Mouse (Mus musculus) heart, embryonic 11.5 days (tissue): Measurements from ENCODE around the gene Tk1. TPM values are rescaled to one million over a fixed set of nuclear protein-coding genes. Genes with fewer than 3 reads are reported as not detected.
A peak's percentile ranks its signal among the peaks of the same experiment; 100 is the strongest.

Experiments used
- ATAC-seq: fragments of 200-750 bp; cut with Nextera tagmentation; replicated peaks from 2 replicates; pipeline ENCODE4 v1.8.0; 2017; ENCODE audit warnings: moderate library complexity; ENCODE audit not compliant: insufficient number of reproducible peaks, low FRiP score, low TSS enrichment
- H3K27ac ChIP-seq: fragments of 300-500 bp; sonication (generic); 2 replicates; pipeline ENCODE4 v1.5.1; 2014; ENCODE audit warnings: mild to moderate bottlenecking, low read depth, low read length
- H3K27me3 ChIP-seq: fragments of 300-500 bp; sonication (generic); 2 replicates; pipeline ENCODE4 v1.6.1; 2014; ENCODE audit warnings: mild to moderate bottlenecking, low read length, mixed read lengths; ENCODE audit not compliant: control insufficient read depth, insufficient read depth
- H3K36me3 ChIP-seq: fragments of 300-500 bp; sonication (generic); 2 replicates; pipeline ENCODE4 v1.6.1; 2014; ENCODE audit warnings: mild to moderate bottlenecking, low read length, moderate library complexity, mixed read lengths; ENCODE audit not compliant: control insufficient read depth, insufficient read depth
- H3K4me1 ChIP-seq: fragments of 300-500 bp; sonication (generic); 2 replicates; pipeline ENCODE4 v1.6.1; 2014; ENCODE audit warnings: low read length; ENCODE audit not compliant: control insufficient read depth, insufficient read depth
- H3K4me2 ChIP-seq: fragments of 300-500 bp; sonication (generic); 2 replicates; pipeline ENCODE4 v1.6.1; 2014; ENCODE audit warnings: mild to moderate bottlenecking, moderate library complexity
- H3K4me3 ChIP-seq: fragments of 300-500 bp; sonication (generic); 2 replicates; pipeline ENCODE4 v1.5.1; 2014; ENCODE audit warnings: low read depth, low read length
- H3K9ac ChIP-seq: fragments of 300-500 bp; sonication (generic); 2 replicates; pipeline ENCODE4 v1.6.1; 2014; ENCODE audit warnings: mild to moderate bottlenecking, low read depth, low read length, moderate library complexity
- H3K9me3 ChIP-seq: fragments of 300-500 bp; sonication (generic); replicated peaks from 2 replicates; pipeline ENCODE4 v1.6.1; 2016; ENCODE audit warnings: low read length; ENCODE audit not compliant: control insufficient read depth
- WGBS: fragments of 180-500 bp; shearing (Covaris S2); extraction: QIAGEN DNeasy Blood & Tissue Kit; methylation state at CpG from one replicate; pipeline ENCODE4 v1.1.7; 2014; ENCODE audit not compliant: insufficient replicate concordance; 5-methylcytosine and 5-hydroxymethylcytosine counted together
- polyA plus RNA-seq: library from polyadenylated mRNA; unstranded; fragments of >200 nt; fragmentation: Nextera tagmentation; extraction: Ambion mirVana; gene quantifications from 2 replicates; pipeline ENCODE4 v1.2.1, GENCODE M21; 2014

Gene Tk1
- polyA plus RNA-seq: 98.5 and 101 TPM in 2 replicates

DNA sequence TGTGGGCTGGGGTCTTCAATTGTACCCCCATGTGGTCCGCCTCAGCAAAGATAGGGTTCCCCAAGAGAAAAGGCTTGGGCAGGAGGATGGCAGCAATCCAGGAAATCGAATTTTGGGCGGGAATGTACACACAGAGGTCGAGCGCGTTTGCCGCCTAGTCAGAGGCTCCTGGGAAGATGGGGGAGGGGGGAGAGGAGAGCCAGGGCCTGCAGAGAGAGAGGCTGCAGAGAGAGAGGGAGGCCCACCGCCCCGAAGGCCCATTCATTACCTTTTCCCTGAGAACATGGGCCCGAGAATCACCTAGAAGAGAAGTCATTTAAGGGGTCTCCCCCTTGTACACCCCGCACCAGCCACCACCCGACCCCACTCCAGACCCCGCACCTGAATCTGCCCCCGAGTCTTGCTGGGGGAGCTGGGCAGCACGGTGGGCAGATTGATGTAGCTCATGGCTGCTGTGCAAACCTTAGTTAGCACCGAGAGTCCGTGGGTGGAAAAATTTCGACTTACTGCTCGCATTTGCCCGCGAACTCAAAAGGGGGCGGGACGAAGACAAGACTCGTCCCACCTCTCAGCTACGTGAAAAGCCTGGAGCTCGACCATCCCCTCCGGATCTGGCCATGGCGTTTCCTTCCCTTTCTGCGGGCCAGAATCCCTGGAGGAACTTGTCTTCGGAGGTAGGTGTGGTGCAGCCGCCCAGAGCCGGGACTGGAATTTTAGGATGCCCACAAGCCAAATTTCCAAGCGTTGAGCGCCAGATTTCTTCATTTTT, at the start of gene Tk1, which contains the start of gene Afmid:
Gene Tk1, minus strand, starts transcription at position 760 of the 769 bp plus-strand sequence.
Gene Afmid, plus strand, starts transcription at position 592 of the 769 bp plus-strand sequence.
- no peaks in the 10 kb centered on the region for H3K9me3 ChIP-seq
- under 1% methylated on average over 34 of the region's 34 CpGs for WGBS
- H3K27ac ChIP-seq: peak within 1 kb of the TSS; percentile 89
- peaks cover 14% of the 10 kb centered on the region for H3K36me3 ChIP-seq
- peak within 1 kb of the TSS; percentile 86 for H3K9ac ChIP-seq
- peak within 1 kb of the TSS; percentile 65 for H3K4me3 ChIP-seq
- ATAC-seq: 0 out of 2 replicates have a peak, but pooled peaks have one; percentile 27
- H3K4me2 ChIP-seq: peak within 1 kb of the TSS; percentile 81
- peaks cover 57% of the 10 kb centered on the region for H3K4me1 ChIP-seq
- H3K27me3 ChIP-seq: no peaks in the 10 kb centered on the region

DNA sequence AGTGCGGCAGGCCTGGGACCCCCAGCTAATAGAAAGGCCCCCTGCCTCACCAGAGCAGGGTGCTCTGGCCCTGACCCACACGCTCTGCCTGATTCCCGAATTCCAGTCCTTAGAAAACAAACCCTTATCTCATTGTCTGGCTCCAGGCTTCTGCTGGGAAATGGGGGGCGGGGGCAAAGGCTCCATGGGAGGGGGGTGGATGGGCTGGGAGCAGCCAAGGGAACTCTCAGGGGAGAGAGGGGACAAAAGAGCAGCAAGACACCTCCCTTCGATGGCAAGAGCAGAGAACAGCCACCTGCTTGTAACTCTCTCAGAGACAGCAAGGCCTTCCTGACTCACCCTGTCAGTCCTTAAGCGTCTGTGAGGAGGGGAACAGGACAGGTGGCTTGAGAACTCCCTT, 49.8 kb upstream of the Tk1 start:
- H3K36me3 ChIP-seq: no peaks in the 10 kb centered on the region
- no peak overlapping the region; the same call in 1 of the 2 replicates for H3K9ac ChIP-seq
- H3K4me1 ChIP-seq: peaks cover 35% of the 10 kb centered on the region

DNA sequence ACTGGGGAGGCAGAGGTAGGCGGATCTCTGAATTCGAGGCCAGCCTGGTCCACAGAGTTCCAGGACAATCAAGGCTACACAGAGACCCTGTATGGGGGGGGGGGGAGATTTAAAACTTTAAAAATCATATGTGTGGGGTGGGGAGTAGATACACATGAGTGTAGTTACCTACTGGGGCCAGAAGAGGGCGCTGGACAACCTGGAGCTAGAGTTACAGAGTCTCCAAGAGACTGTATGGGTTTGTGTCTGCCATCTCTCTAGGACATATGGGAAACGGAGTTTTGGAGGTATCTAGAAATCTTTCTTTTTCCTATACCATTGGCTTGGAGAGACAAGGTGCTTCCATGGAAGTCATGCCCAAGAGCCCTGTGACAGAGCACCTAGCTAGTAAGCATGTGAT, 48.5 kb upstream of the Tk1 start:
- Histone ChIP-seq H3K27ac (no peak overlapping the region), H3K36me3 (no peaks in the 10 kb centered on the region), H3K9ac (no peak overlapping the region), H3K4me1 (peaks cover 35% of the 10 kb centered on the region), H3K4me3 (no peak overlapping the region), H3K4me2 (no peak overlapping the region), H3K27me3 (0 out of 2 replicates have a peak, but pooled peaks cover 1% of the 10 kb centered on the region), H3K9me3 (no peaks in the 10 kb centered on the region)
- 50% methylated on average over 4 of the region's 4 CpGs for WGBS
- no peak for ATAC-seq

More for the DNA sequence above, 49.8 kb upstream of the Tk1 start:
- 15% methylated on average over 6 of the region's 6 CpGs for WGBS
- ATAC-seq: no peak
- 0 out of 2 replicates have a peak, but pooled peaks cover 2% of the 10 kb centered on the region for H3K27me3 ChIP-seq
- H3K27ac ChIP-seq: peak overlapping the region; percentile 47; the same call in 1 of the 2 replicates
- no peaks in the 10 kb centered on the region for H3K9me3 ChIP-seq
- 0 out of 2 replicates have a peak overlapping the region, but pooled peaks have one; percentile 6 for H3K4me2 ChIP-seq
- no peak overlapping the region for H3K4me3 ChIP-seq

DNA sequence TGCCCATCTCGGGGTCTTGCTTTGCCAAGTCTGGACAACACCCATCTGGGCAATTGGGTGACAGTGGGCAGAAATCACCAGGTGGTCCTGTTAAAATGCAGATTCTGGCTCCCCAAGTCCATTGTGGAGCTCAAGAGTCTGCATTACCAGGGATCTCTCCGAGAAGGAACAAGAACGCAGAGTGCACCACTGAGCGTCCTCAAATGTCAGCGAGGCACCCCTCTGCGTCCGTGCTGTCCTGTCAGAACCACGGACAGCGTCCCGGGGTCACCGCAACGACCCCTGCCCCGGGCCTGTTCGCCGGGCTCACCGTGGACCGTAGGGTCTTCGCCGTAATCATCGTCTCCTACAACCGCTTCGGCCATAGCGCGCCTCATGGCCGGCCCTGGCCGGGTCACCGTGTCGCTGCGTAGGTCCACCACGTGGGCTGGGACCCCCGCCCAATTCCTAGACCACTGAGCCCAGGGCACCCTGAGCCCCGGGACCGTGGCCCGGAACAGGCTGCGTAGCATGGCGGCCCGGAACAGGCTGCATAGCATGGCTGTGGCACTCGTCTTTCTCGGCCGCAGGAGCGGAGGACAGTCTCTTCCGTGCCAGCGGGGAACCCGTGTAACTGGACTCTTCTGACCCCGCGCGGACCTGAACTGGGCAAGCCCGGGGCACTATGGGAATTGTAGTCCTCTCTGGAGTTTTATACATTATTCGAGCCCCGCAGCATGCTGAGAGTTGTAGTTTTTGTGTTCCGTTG, 47.1 kb upstream of the Tk1 start, which contains the start of gene Tha1:
Gene Tha1, minus strand, starts transcription at position 621 of the 748 bp plus-strand sequence.
- H3K27me3 ChIP-seq: no peaks in the 10 kb centered on the region
- peak within 1 kb of the TSS; percentile 47 for H3K9ac ChIP-seq
- no peak within 1 kb of the TSS for H3K27ac ChIP-seq
- H3K4me2 ChIP-seq: peak within 1 kb of the TSS; percentile 70
- peak within 1 kb of the TSS; percentile 49 for H3K4me3 ChIP-seq
- H3K9me3 ChIP-seq: no peaks in the 10 kb centered on the region
- WGBS: 2% methylated on average over 51 of the region's 51 CpGs
- H3K4me1 ChIP-seq: peaks cover 23% of the 10 kb centered on the region
- ATAC-seq: peak; percentile 27; the same call in 1 of the 2 replicates
- no peaks in the 10 kb centered on the region for H3K36me3 ChIP-seq

DNA sequence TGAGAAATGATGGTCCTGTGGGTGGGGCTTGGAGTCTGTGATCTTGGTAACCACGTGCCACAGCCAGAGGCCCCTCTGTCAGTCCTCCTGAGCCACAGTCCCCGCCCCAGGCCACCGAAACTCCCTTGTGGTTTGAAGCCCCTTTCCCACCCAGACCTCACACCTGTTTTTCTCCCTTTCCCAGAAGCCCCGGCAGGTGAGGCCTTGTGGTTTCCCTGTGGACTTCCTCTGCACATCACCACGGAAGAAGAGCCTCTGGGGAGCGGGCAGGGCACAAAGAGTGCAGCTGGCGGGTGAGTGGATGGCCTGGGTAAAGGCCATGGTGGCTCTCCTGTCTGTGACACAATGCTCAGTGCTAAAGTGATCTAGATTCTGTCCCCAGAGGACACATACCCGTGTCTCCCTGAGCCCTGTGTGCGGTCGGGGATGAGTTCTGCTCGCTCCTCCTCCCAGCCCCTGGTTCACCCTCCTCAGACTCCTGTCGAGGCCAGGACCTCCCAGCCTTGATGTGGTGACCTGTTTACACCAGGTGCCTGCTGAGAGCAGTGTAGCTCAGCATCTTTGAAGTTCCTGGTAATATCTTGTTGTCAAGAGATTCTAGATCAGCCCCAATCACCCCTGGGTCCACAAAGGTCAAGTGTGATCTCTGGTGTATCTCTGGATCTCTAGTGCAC, 46.2 kb upstream of the Tk1 start:
- H3K27ac ChIP-seq: no peak overlapping the region
- no peak for ATAC-seq
- H3K4me2 ChIP-seq: no peak overlapping the region; the same call in 1 of the 2 replicates
- peaks cover 17% of the 10 kb centered on the region for H3K4me1 ChIP-seq
- no peak overlapping the region for H3K9ac ChIP-seq
- no peak overlapping the region for H3K4me3 ChIP-seq
- no peaks in the 10 kb centered on the region for H3K9me3 ChIP-seq
- WGBS: 58% methylated on average over 12 of the region's 12 CpGs
- no peaks in the 10 kb centered on the region for H3K27me3 ChIP-seq
- no peaks in the 10 kb centered on the region for H3K36me3 ChIP-seq

DNA sequence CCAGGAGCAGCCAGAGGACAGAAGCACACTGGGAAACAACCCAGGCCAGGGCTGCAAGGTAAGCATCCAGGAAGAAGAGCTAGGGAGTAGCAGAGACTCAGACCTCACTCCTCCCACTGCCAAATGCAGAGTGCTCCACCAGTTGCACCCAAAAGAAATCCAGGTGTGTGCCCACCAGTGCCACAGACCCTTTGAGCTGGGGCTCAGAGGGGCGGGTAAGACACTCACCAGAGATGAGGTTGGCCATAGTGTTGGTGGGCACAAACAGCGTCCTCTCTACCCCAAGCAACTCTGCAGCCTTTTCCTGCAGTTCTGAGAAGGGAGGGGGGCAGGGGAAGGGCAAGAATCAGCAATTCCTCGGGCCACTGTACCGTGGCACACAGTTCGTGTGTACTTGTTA, 45.5 kb upstream of the Tk1 start:
- Histone ChIP-seq H3K4me2 (no peak overlapping the region), H3K27ac (no peak overlapping the region), H3K9me3 (no peaks in the 10 kb centered on the region), H3K9ac (no peak overlapping the region), H3K4me3 (no peak overlapping the region), H3K4me1 (peaks cover 17% of the 10 kb centered on the region), H3K27me3 (no peaks in the 10 kb centered on the region), H3K36me3 (no peaks in the 10 kb centered on the region)
- WGBS: 61% methylated on average over 5 of the region's 5 CpGs
- ATAC-seq: no peak

DNA sequence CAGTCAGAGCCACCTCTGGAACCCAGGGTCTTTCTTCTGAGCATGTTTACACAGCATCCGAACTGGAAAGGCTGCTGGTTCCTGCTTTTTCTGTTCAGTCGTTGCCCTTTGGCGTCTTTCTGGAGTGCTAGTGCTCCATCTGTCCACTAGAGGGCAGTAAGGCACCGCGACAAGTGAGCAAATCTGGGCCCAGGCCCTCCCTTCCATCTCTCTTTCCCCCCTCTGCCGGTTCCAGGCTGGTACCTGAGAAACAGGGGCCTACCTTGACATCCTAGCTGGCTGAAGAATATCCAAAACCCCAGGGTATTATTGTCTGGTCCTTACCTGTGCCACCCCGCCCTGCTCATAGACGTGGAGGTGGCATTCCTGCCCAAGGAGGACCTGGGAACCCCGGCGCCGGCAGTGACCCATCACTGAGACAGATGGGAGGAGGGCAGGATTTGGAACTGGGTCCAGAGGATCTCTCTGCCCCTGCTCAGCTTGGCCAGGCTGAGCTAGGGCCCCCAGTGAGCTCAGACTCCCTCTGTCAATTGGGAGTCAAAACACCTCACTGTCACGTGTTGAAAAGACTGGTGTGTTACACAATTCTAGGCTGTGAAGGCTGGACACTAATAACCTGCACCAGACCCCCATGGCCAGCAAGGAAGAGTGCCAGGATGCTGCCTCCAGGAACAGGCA, 44.9 kb upstream of the Tk1 start:
- ATAC-seq: no peak
- Histone ChIP-seq H3K4me3 (no peak overlapping the region), H3K27me3 (no peaks in the 10 kb centered on the region), H3K4me1 (peaks cover 14% of the 10 kb centered on the region), H3K9ac (no peak overlapping the region), H3K27ac (no peak overlapping the region), H3K4me2 (no peak overlapping the region), H3K36me3 (no peaks in the 10 kb centered on the region), H3K9me3 (no peaks in the 10 kb centered on the region)
- 37% methylated on average over 12 of the region's 12 CpGs for WGBS

DNA sequence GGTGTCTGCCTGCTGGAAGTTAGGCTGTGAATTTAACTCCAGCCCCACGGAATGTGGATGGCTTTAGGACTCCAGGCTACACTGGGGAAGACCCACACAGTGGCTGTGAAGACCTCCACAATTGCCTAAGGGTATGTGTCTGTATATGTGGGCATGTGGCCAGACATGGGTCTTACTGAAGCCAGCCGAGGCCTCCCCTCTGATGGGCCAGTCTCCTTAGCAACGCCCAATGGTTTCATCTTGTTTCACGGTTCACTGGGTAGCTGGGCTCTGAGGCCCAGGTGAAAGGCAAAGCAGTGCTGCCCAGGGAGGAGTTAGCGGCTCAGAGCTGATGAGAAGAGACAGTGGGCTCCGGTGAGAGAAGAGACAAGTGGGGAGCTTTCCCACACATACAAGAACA, 40.1 kb upstream of the Tk1 start:
- H3K27ac ChIP-seq: no peak overlapping the region
- H3K27me3 ChIP-seq: peaks cover 37% of the 10 kb centered on the region
- no peak overlapping the region for H3K4me2 ChIP-seq
- no peak for ATAC-seq
- H3K9ac ChIP-seq: no peak overlapping the region
- WGBS: 55% methylated on average over 6 of the region's 6 CpGs
- no peaks in the 10 kb centered on the region for H3K4me1 ChIP-seq
- no peak overlapping the region for H3K4me3 ChIP-seq
- no peaks in the 10 kb centered on the region for H3K9me3 ChIP-seq
- H3K36me3 ChIP-seq: no peaks in the 10 kb centered on the region
